Mouse (Mus musculus): ENCODE measurements around the gene Iqgap2.

The Iqgap2 gene

DNA sequence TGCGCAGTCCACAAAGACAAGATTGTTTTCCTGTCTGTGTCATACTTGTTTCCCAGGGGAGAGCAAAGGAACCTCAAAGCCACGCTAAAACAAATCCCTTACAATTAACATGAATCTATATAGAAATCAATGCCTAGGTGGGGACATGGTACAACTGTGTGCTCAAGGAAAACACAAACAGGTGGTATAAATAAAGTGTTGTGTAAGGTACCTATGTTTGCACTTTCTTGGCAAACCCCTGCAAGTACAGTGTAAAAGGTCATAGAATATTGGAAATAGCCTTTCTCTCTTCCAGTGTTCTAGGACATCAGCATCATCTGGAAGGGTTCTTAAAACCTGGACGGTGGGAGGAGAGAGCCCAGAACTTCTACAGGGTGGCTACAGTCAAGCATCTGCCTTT, 7.3 kb downstream of the Iqgap2 start:
- no peak for DNase-seq (ENCODE audit: low read depth)

DNA sequence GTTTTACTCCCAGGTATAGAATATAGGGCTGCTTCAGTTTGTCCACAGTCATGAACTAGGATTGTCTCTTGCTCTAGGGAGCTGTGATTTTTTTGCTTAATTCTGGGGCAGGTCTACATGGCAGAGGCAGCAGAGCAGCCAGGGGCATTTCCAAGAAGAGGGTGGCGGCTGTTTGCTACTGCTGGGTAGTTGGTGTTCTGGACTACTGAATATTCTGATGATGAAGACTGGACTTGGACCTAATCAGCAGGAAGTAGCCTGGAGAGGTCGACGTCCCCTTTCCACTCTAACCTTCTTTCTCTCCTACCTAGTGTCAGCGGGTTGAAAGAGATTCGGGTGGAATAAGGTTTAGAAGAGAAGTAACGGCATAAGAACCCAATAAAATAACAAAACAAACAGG, 9.7 kb downstream of the Iqgap2 start:
- DNase-seq (ENCODE audit: low read depth): no peak

- no peak for DNase-seq (ENCODE audit: low read depth)
These were observed 10.3 kb downstream of the Iqgap2 start for GRCm38 (mm10) chr13:95881427-95881826.

DNA sequence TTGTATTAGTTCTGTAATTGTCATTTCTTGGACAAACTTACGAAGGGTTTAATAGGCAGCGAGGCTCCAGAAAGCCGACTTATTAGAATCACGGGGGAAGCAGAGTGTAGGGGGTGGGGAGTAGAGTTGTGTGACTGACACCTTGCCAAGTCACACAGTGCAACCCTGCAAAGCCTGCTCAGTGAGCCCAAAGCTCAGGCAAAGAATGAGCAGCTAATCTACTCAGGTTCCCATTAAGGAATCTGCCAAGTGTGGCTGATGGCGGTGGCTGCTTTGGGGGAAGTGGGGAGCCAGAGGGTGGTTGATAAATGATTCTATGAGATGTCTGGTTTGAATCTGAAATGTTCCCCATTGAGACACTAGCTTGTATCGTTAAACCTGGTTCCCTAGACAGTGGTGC, 11.1 kb downstream of the Iqgap2 start:
- DNase-seq (ENCODE audit: low read depth): no peak

DNA sequence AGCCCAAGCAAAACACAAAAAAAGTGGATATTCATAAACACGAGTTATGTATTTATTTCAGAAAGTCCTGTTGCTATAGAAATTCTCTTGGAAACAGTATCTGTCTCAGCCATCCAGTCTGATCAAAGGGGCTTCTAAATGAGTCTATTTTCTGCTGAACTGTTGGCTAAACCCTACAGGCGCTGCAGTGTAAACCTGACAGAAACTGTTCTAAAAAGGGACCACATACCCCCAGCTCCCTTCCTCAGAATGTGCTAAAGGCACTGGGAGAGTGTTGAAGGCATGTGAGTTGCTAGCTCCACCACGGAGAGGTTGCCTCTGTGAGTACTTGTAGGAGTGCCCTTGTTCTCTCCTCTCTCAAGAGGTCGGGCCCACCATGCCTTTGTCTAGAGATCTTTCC, 19.7 kb downstream of the Iqgap2 start:
- DNase-seq (ENCODE audit: low read depth): no peak

GRCm38 (mm10) chr13:95870626-95871025, 21.1 kb downstream of the Iqgap2 start:
- peak; percentile 41 for DNase-seq (ENCODE audit: low read depth)

GRCm38 (mm10) chr13:95868896-95869540, 22.7 kb downstream of the Iqgap2 start:
- peak; percentile 60 for DNase-seq (ENCODE audit: low read depth)

- no peak for DNase-seq (ENCODE audit: low read depth)
These were observed 29.5 kb downstream of the Iqgap2 start for GRCm38 (mm10) chr13:95862201-95862600.

- no peak for DNase-seq (ENCODE audit: low read depth)
These were observed 32.5 kb downstream of the Iqgap2 start for GRCm38 (mm10) chr13:95859271-95859670.

- DNase-seq (ENCODE audit: low read depth): no peak
These were observed 32.9 kb downstream of the Iqgap2 start for GRCm38 (mm10) chr13:95858866-95859265.

GRCm38 (mm10) chr13:95855537-95855936, 36.2 kb downstream of the Iqgap2 start:
- DNase-seq (ENCODE audit: low read depth): no peak

DNA sequence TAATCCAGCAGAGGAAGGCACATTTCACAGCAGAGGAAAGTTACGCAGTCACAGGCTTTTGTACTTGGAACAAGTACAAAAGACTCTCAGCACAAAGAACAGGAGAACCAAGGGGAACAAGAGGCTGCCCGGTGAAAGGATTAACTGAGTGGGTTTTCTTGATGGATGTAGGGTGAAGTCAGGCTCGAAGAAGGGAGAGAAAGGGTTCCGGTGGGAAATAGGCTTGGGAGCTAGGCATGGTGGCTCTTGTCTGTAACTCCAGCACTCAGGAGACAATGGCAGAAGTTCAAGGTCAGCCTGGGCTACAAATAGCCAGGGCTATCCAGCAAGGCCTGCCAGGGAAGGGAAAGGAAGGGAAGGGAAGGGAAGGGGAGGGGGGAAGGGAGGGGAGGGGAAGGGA, 40.1 kb downstream of the Iqgap2 start:
- DNase-seq (ENCODE audit: low read depth): no peak

- DNase-seq (ENCODE audit: low read depth): no peak
These were observed 41.3 kb downstream of the Iqgap2 start for GRCm38 (mm10) chr13:95850451-95850850.

DNA sequence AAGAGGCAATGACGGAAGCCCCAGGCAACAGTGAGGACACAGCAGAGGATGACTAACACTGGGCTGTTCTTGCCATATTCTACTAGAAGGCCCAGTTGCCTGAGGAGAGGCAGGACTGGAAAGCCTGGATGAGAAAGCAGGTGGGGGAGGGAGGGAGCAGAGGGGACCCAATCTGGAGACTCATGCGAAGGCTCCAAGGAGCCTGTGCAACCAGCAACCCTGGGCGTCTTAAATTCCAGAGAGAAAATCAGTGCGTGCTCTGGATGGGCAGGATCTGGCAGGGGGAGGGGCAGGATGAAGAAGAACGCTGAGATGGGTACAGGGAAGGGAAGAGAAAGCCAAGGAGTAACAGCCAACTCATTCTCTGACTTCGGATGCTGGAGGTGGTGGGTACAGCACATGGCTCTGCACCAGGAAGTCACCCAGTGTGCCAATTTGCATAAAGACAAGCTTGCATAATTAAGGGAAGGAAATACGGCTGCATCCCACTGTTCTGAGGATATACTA, 42.2 kb downstream of the Iqgap2 start:
- no peak for DNase-seq (ENCODE audit: low read depth)

DNA sequence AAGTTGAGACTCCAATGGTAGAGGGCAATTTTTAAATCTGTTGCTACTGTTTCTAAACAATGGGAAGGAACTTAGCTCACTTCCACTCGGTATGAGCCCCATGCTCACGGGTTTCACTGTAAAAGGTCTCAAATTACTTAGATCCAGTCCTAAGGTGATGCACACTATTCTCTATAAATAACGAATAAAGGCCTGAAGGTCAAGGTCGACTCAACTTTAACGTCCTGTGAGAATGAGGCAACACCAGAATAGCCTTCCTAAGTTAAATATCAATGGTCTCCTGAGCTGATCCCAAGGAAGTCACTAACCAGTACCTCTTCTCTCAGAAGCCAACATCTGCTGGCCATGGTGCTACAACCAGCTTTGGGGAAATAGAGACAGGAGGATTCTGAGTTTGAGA, 45.4 kb downstream of the Iqgap2 start:
- peak; percentile 30 for DNase-seq (ENCODE audit: low read depth)

GRCm38 (mm10) chr13:95844950-95845349, 46.8 kb downstream of the Iqgap2 start:
- peak; percentile 68 for DNase-seq (ENCODE audit: low read depth)

DNA sequence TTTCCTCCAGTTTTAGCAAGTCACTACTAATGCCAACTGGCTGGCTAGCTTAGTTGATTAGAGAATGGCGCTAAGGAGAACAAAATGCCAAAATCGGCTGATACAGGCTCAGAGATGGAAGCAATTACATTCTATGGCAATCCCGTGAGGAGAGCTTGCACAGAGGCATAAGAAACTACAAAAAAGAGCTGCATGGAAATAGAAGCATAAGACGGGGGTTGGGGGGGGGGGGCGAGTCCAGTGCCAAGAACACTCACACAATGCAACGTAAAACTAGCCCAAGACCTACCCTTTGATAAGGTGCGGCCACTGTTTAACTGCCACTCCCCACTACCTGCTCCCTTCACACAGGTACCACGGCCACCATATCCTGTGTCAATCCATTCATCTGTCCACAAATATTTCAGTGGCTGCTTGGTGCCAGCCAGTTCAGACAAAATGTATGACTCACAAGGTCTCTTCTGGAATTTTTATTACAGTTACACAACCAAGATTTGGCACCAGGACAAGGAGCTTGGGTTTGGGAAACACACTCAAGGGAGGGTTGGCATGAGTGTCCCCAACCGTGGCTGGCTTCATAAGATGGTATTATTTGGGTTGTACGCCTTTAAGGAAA, 48.2 kb downstream of the Iqgap2 start:
- DNase-seq (ENCODE audit: low read depth): no peak

GRCm38 (mm10) chr13:95842803-95843202, 48.9 kb downstream of the Iqgap2 start:
- no peak for DNase-seq (ENCODE audit: low read depth)

- peak; percentile 48 for DNase-seq (ENCODE audit: low read depth)
These were observed 49.8 kb downstream of the Iqgap2 start for GRCm38 (mm10) chr13:95841946-95842345.

- DNase-seq (ENCODE audit: low read depth): peak; percentile 54
These were observed 54.8 kb downstream of the Iqgap2 start for GRCm38 (mm10) chr13:95836944-95837343.

GRCm38 (mm10) chr13:95833473-95833872, 58.2 kb downstream of the Iqgap2 start:
- no peak for DNase-seq (ENCODE audit: low read depth)

- DNase-seq (ENCODE audit: low read depth): no peak
These were observed 59.0 kb downstream of the Iqgap2 start for GRCm38 (mm10) chr13:95832712-95833111.

GRCm38 (mm10) chr13:95831760-95832159, 60.0 kb downstream of the Iqgap2 start:
- peak; percentile 87 for DNase-seq (ENCODE audit: low read depth)

All from 416B (cell line).